Mouse (Mus musculus) forebrain, embryonic 12.5 days (tissue): ENCODE measurements around the gene Pip5k1b. TPM values are rescaled to one million over a fixed set of nuclear protein-coding genes. Genes with fewer than 3 reads are reported as not detected.
A peak's percentile ranks its signal among the peaks of the same experiment; 100 is the strongest.

Experiments used
- ATAC-seq: fragments of 200-750 bp; cut with Nextera tagmentation; 2 replicates; pipeline ENCODE4 v1.8.0; 2017; ENCODE audit warnings: moderate TSS enrichment; ENCODE audit not compliant: low FRiP score
- H3K27ac ChIP-seq: fragments of 300-500 bp; sonication (generic); 2 replicates; pipeline ENCODE4 v1.5.1; 2016; ENCODE audit warnings: mild to moderate bottlenecking
- H3K27me3 ChIP-seq: fragments of 300-500 bp; sonication (generic); 2 replicates; pipeline ENCODE4 v1.6.1; 2016; ENCODE audit warnings: mild to moderate bottlenecking
- H3K36me3 ChIP-seq: fragments of 300-500 bp; sonication (generic); replicated peaks from 2 replicates; pipeline ENCODE4 v1.6.1; 2016; ENCODE audit warnings: mild to moderate bottlenecking
- H3K4me1 ChIP-seq: fragments of 300-500 bp; sonication (generic); 2 replicates; pipeline ENCODE4 v1.6.1; 2016
- H3K4me2 ChIP-seq: fragments of 300-500 bp; sonication (generic); 2 replicates; pipeline ENCODE4 v1.6.1; 2016; ENCODE audit warnings: mild to moderate bottlenecking, moderate library complexity
- H3K4me3 ChIP-seq: fragments of 300-500 bp; sonication (generic); replicated peaks from 2 replicates; pipeline ENCODE4 v1.5.1; 2016; ENCODE audit warnings: mild to moderate bottlenecking
- H3K9ac ChIP-seq: fragments of 300-500 bp; sonication (generic); 2 replicates; pipeline ENCODE4 v1.6.1; 2016; ENCODE audit warnings: mild to moderate bottlenecking
- H3K9me3 ChIP-seq: fragments of 300-500 bp; sonication (generic); 2 replicates; pipeline ENCODE4 v1.6.1; 2016
- WGBS: fragments of 180-500 bp; shearing (Covaris S2); methylation state at CpG from one replicate; pipeline ENCODE4 v1.1.7; 2016; 5-methylcytosine and 5-hydroxymethylcytosine counted together
- polyA plus RNA-seq: library from polyadenylated mRNA; unstranded; fragments of >200 nt; fragmentation: Nextera tagmentation; extraction: Ambion mirVana; gene quantifications from 2 replicates; pipeline ENCODE4 v1.2.1, GENCODE M21; 2016

The Pip5k1b gene
- polyA plus RNA-seq, 1 experiment from 2014 or later = 1.5 TPM

DNA sequence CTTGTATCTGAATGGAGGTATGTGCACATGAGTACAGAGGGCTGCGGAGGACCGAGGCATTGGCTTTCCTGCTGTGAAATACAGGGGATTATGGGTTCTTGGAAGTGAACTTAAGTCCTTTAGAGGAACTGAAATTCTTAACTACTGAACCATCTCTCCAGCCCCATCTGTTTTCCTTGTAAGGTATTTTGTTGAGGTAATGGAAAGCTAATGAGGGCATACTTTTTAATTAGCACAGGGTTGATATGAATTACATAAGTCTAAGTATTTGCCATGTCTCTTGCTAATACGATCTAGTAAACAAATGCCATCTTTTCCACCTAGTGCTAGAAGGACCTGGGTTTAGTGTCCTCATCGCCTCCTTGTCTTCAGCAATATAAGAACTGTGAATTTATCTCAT, 240.4 kb downstream of the Pip5k1b start:
- H3K4me1 ChIP-seq = peaks cover 44% of the 10 kb centered on the region
- 84% methylated on average over 4 of the region's 4 CpGs for WGBS
- ATAC-seq = no peak
- H3K4me2 ChIP-seq = no peak overlapping the region
- no peaks in the 10 kb centered on the region for H3K36me3 ChIP-seq
- H3K27me3 ChIP-seq = 0 out of 2 replicates have a peak, but pooled peaks cover 3% of the 10 kb centered on the region
- H3K9ac ChIP-seq = no peak overlapping the region
- no peak overlapping the region for H3K27ac ChIP-seq
- no peaks in the 10 kb centered on the region for H3K9me3 ChIP-seq
- no peak overlapping the region for H3K4me3 ChIP-seq

GRCm38 (mm10) chr19:24314676-24315075, 241.0 kb downstream of the Pip5k1b start:
- Histone ChIP-seq H3K4me1 (peaks cover 44% of the 10 kb centered on the region), H3K9ac (no peak overlapping the region), H3K4me2 (no peak overlapping the region), H3K27ac (no peak overlapping the region), H3K36me3 (no peaks in the 10 kb centered on the region), H3K27me3 (0 out of 2 replicates have a peak, but pooled peaks cover 3% of the 10 kb centered on the region), H3K4me3 (no peak overlapping the region), H3K9me3 (no peaks in the 10 kb centered on the region)
- WGBS = 95% methylated on average over 11 of the region's 11 CpGs
- no peak for ATAC-seq

DNA sequence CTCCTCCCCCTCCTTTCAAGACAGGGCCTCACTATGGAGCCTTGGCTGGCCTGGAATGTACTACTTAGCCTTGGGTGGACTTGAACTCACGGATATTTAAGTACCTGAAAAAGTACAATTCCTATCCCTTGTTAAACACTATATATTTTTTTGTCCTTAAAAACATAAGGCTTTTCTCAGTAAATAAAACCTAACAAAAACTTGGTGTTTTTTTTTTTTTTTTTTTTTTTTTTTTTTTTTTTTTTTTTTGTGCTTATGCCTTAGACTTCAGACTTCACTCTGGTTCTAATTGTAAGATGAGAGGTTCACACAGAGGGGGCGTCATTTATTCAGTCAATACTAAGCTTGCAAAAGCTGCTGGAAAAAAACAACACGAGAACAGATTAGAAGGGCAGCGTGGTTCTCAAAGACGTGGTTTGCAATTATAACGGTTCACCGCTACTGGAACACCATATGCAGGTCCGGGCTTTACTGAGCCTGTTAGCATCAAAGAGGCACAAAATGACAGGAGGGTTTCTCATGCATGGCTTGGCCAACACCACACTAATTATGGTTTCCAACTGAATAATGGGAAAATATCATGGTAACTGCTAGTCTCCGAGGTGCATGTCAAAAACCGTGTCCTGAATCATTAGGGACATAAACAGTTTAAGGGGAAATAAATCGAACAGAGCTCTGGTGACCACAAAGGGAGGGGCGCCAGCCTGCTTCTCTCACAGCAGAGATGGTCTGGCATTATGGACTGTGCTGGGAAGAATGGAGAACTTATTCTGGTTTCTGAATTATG, 242.9 kb downstream of the Pip5k1b start:
- H3K9me3 ChIP-seq = no peaks in the 10 kb centered on the region
- peaks cover 50% of the 10 kb centered on the region for H3K4me1 ChIP-seq
- WGBS = 21% methylated on average over 12 of the region's 12 CpGs
- H3K4me2 ChIP-seq = no peak overlapping the region
- no peak overlapping the region for H3K9ac ChIP-seq
- H3K27me3 ChIP-seq = 0 out of 2 replicates have a peak, but pooled peaks cover 3% of the 10 kb centered on the region
- peak; percentile 76 for ATAC-seq
- no peak overlapping the region for H3K4me3 ChIP-seq
- H3K27ac ChIP-seq = peak overlapping the region; percentile 73
- H3K36me3 ChIP-seq = no peaks in the 10 kb centered on the region

GRCm38 (mm10) chr19:24312046-24312445, 243.6 kb downstream of the Pip5k1b start:
- Histone ChIP-seq H3K4me3 (no peak overlapping the region), H3K4me1 (peaks cover 50% of the 10 kb centered on the region), H3K36me3 (no peaks in the 10 kb centered on the region), H3K9me3 (no peaks in the 10 kb centered on the region), H3K4me2 (no peak overlapping the region), H3K27ac (peak overlapping the region; percentile 69), H3K27me3 (0 out of 2 replicates have a peak, but pooled peaks cover 3% of the 10 kb centered on the region), H3K9ac (no peak overlapping the region)
- ATAC-seq = no peak
- 82% methylated on average over 5 of the region's 5 CpGs for WGBS

- ATAC-seq = 0 out of 2 replicates have a peak, but pooled peaks have one; percentile 10
- WGBS = 5% methylated on average over 5 of the region's 5 CpGs
- H3K4me2 ChIP-seq = no peak overlapping the region
- H3K27ac ChIP-seq = peak overlapping the region; percentile 71
- no peaks in the 10 kb centered on the region for H3K36me3 ChIP-seq
- no peak overlapping the region for H3K4me3 ChIP-seq
- H3K9me3 ChIP-seq = no peaks in the 10 kb centered on the region
- H3K27me3 ChIP-seq = peaks cover 6% of the 10 kb centered on the region
- H3K9ac ChIP-seq = 0 out of 2 replicates have a peak overlapping the region, but pooled peaks have one; percentile 25
- H3K4me1 ChIP-seq = peaks cover 26% of the 10 kb centered on the region
Observed at GRCm38 (mm10) chr19:24308305-24308705, 247.4 kb downstream of the Pip5k1b start.

- Histone ChIP-seq H3K9ac (0 out of 2 replicates have a peak overlapping the region, but pooled peaks have one; percentile 25), H3K9me3 (no peaks in the 10 kb centered on the region), H3K27me3 (peaks cover 8% of the 10 kb centered on the region), H3K4me2 (no peak overlapping the region), H3K27ac (peak overlapping the region; percentile 71), H3K36me3 (no peaks in the 10 kb centered on the region), H3K4me3 (no peak overlapping the region), H3K4me1 (peaks cover 21% of the 10 kb centered on the region)
- 0 out of 2 replicates have a peak, but pooled peaks have one; percentile 5 for ATAC-seq
- 68% methylated on average over 13 of the region's 13 CpGs for WGBS
Observed at GRCm38 (mm10) chr19:24307271-24308221, 248.1 kb downstream of the Pip5k1b start.

- H3K4me3 ChIP-seq = no peak overlapping the region
- no peak overlapping the region for H3K9ac ChIP-seq
- no peaks in the 10 kb centered on the region for H3K9me3 ChIP-seq
- no peak for ATAC-seq
- 91% methylated on average over 5 of the region's 5 CpGs for whole genome bisulfite sequencing
- H3K4me2 ChIP-seq = no peak overlapping the region
- peaks cover 8% of the 10 kb centered on the region for H3K27me3 ChIP-seq
- peaks cover 23% of the 10 kb centered on the region for H3K4me1 ChIP-seq
- no peak overlapping the region for H3K27ac ChIP-seq
- no peaks in the 10 kb centered on the region for H3K36me3 ChIP-seq
Observed at GRCm38 (mm10) chr19:24306351-24306750, 249.3 kb downstream of the Pip5k1b start.

DNA sequence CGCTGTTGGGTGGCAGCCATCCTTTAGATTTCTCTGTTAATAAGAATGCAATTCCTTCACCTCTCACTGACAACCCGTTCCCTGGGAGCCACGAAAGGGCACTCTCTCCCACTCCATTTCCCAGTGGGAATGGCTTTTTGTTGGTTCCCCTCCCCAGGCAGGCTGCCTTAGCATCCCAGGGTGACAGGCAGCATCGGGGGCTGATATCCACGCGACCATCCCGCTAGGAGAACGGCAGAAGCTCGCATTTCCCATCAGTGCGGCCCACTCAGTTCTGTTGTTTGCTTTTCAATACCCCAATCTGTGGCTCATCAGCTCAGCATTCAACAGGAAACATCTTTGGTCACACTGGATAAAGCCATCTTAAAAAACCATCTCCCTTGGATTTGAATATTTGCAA, 253.5 kb downstream of the Pip5k1b start:
- H3K27ac ChIP-seq = no peak overlapping the region
- ATAC-seq = no peak
- 46% methylated on average over 10 of the region's 10 CpGs for WGBS

GRCm38 (mm10) chr19:24301768-24302148, 253.9 kb downstream of the Pip5k1b start:
- no peak for ATAC-seq

More for the DNA sequence above, 253.5 kb downstream of the Pip5k1b start:
- Histone ChIP-seq H3K36me3 (no peaks in the 10 kb centered on the region), H3K9me3 (no peaks in the 10 kb centered on the region), H3K4me2 (no peak overlapping the region), H3K9ac (no peak overlapping the region), H3K27me3 (peaks cover 8% of the 10 kb centered on the region), H3K4me1 (peaks cover 14% of the 10 kb centered on the region), H3K4me3 (no peak overlapping the region)

GRCm38 (mm10) chr19:24300994-24301767, 254.5 kb downstream of the Pip5k1b start:
- peak overlapping the region; percentile 52 for H3K4me2 ChIP-seq
- 0 out of 2 replicates have a peak overlapping the region, but pooled peaks have one; percentile 30 for H3K9ac ChIP-seq
- H3K4me3 ChIP-seq = peak overlapping the region; percentile 23
- WGBS = 2% methylated on average over 9 of the region's 9 CpGs
- peak; percentile 88 for ATAC-seq
- H3K9me3 ChIP-seq = no peaks in the 10 kb centered on the region
- H3K4me1 ChIP-seq = peaks cover 14% of the 10 kb centered on the region
- H3K36me3 ChIP-seq = no peaks in the 10 kb centered on the region
- H3K27me3 ChIP-seq = peaks cover 8% of the 10 kb centered on the region
- no peak overlapping the region for H3K27ac ChIP-seq

More at GRCm38 (mm10) chr19:24301768-24302148, 253.9 kb downstream of the Pip5k1b start:
- 16% methylated on average over 5 of the region's 5 CpGs for WGBS
- Histone ChIP-seq H3K9me3 (no peaks in the 10 kb centered on the region), H3K27me3 (peaks cover 8% of the 10 kb centered on the region), H3K4me2 (peak overlapping the region; percentile 52; the same call in 1 of the 2 replicates), H3K4me3 (no peak overlapping the region), H3K4me1 (peaks cover 14% of the 10 kb centered on the region), H3K27ac (no peak overlapping the region), H3K36me3 (no peaks in the 10 kb centered on the region), H3K9ac (no peak overlapping the region)

GRCm38 (mm10) chr19:24293537-24293936, 262.1 kb downstream of the Pip5k1b start:
- H3K27ac ChIP-seq = no peak overlapping the region
- H3K4me2 ChIP-seq = no peak overlapping the region
- no peaks in the 10 kb centered on the region for H3K27me3 ChIP-seq
- no peak for ATAC-seq
- H3K4me3 ChIP-seq = no peak overlapping the region
- H3K9me3 ChIP-seq = no peaks in the 10 kb centered on the region
- no peaks in the 10 kb centered on the region for H3K4me1 ChIP-seq
- H3K36me3 ChIP-seq = no peaks in the 10 kb centered on the region
- 84% methylated on average over 5 of the region's 5 CpGs for WGBS
- no peak overlapping the region for H3K9ac ChIP-seq
